Mouse (Mus musculus): ENCODE measurements around the gene Fktn. TPM values are rescaled to one million over a fixed set of nuclear protein-coding genes. Genes with fewer than 3 reads are reported as not detected.
"Not testable (repeated sequence)": the region's sequence is repeated elsewhere in the genome, so short reads cannot be mapped to it uniquely, and the experiment has no call there.

The Fktn gene
- 21.8 and 22.7 TPM in 2 replicates for polyA plus RNA-seq (2016; fragmentation: Nextera tagmentation; extraction: Ambion mirVana)

DNA sequence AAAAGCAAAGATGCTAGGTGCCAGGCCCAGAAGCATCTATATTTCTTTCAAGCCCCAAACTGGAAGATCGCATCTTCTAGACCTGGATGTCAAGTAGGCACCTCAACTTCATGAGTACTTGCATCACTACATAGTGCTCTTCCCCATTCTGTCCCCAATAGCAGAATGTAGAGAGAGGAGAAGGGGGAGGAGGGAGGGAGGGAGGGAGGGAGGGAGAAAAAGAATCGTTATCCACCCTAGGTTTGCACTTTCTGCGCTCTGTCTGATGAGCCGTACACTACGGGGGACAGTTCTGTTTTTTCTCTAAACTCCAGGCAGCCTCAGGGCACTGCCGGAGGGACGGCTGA, at the start of gene Fktn:
Gene Fktn (plus strand): TSS at position 295 of the 347 bp plus-strand sequence.
- Histone ChIP-seq H3K36me3 (replicated peaks) (0 out of 2 replicates have a peak, but pooled peaks cover 2% of the 10 kb centered on the region), H3K9ac (peak within 1 kb of the TSS; percentile 74), H3K4me1 (peaks cover 9% of the 10 kb centered on the region), H3K27ac (peak within 1 kb of the TSS; percentile 87), H3K27me3 (no peaks in the 10 kb centered on the region), H3K4me2 (peak within 1 kb of the TSS; percentile 89), H3K9me3 (no peaks in the 10 kb centered on the region), H3K4me3 (replicated peaks) (peak within 1 kb of the TSS; percentile 72)
- ATAC-seq (ENCODE audit: low FRiP score): peak; percentile 84
- WGBS: 15% methylated on average over 5 of the region's 7 CpGs

DNA sequence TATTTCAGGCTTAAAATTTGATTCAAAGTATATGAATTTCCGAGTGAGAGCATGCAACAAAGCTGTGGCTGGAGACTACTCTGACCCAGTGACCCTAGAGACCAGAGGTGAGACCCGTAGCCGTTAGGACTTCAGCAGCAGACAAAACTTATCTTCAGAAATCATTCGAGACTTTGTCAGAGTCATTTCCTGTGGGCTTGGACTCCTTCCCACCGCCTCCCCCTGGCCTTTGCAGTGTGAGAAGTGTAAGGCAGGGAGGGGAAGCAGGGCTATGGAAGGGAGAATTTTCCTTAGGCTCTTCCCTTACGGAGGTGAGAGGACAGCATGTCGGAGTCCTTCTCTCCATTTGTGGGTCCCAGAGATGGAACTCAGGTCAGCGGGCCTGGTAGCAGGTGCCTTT, 31.7 kb upstream of the Fktn start:
- H3K4me3 ChIP-seq (replicated peaks): no peak overlapping the region
- peaks cover 39% of the 10 kb centered on the region for H3K36me3 ChIP-seq (replicated peaks)
- H3K4me1 ChIP-seq: no peaks in the 10 kb centered on the region
- 86% methylated on average over 8 of the region's 8 CpGs for WGBS
- H3K27ac ChIP-seq: no peak overlapping the region
- no peaks in the 10 kb centered on the region for H3K9me3 ChIP-seq
- no peaks in the 10 kb centered on the region for H3K27me3 ChIP-seq
- H3K9ac ChIP-seq: no peak overlapping the region
- ATAC-seq (ENCODE audit: low FRiP score): no peak
- H3K4me2 ChIP-seq: no peak overlapping the region

DNA sequence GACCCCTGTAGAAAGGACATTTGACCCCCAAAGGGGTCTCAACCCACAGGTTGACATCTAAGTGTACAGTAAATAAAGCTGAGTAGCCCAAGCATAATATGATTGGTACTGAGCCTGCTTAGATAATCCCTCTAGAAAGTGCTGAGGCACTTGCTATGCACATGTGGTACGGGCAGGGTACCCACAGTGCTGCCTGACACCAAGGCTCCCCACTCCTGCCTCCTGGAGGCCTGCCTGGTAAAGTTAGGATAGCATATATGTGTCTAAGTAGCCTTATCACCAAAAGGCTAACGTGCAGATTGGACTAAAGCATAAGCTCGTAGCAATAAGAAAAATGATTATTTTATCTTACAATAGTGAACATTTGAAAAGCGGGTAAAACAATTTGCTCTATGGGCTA, 24.8 kb upstream of the Fktn start:
- Histone ChIP-seq H3K9me3 (no peaks in the 10 kb centered on the region), H3K36me3 (replicated peaks) (peaks cover 15% of the 10 kb centered on the region), H3K9ac (no peak overlapping the region), H3K4me2 (no peak overlapping the region), H3K27ac (no peak overlapping the region), H3K27me3 (no peaks in the 10 kb centered on the region), H3K4me1 (no peaks in the 10 kb centered on the region), H3K4me3 (replicated peaks) (no peak overlapping the region)
- WGBS: 90% methylated on average over 4 of the region's 4 CpGs
- no peak for ATAC-seq (ENCODE audit: low FRiP score)

DNA sequence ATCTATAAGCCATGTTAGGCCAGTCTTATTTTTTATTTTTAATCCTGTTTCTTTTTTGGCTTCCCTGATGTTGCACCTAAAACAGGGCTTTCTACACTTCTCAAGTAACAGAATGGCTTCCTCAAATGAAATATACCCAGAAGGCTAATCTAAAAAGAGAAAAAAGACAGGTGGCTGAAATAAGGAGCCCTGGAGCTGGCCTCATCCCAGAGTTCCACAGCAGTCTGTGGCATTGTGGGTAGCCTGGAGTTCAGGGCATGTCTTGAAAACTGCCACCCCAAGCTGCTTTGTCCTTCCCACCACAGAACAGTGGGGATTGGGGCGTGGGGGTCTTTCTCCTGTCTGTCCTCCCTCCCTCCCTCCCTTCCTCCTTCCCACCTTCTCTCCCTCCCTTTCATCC, 22.4 kb upstream of the Fktn start:
- no peak overlapping the region for H3K4me3 ChIP-seq (replicated peaks)
- no peaks in the 10 kb centered on the region for H3K4me1 ChIP-seq
- H3K36me3 ChIP-seq (replicated peaks): peaks cover 24% of the 10 kb centered on the region
- H3K4me2 ChIP-seq: no peak overlapping the region
- no peak overlapping the region for H3K9ac ChIP-seq
- no peak for ATAC-seq (ENCODE audit: low FRiP score)
- H3K9me3 ChIP-seq: no peaks in the 10 kb centered on the region
- 71% methylated on average over 1 of the region's 1 CpGs for WGBS
- H3K27me3 ChIP-seq: no peaks in the 10 kb centered on the region
- no peak overlapping the region for H3K27ac ChIP-seq

DNA sequence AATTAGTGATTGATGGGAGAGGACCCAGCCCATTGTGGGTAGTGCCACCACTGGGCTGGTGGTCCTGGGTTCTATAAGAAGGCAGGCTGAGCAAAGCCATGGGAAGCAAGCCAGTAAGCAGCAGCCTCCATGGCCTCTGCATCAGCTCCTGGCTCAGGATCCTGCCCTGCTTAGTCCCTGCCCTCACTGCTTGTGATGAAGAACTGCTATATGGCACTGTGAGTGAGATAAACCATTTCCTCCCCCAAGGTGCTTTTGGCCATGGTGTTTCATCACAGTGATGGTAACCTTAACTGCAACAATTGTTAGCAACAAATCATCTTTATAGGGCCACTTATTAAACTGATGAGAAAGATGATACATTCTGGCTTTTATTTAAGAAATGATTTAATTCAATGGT, 4.6 kb upstream of the Fktn start:
- H3K4me3 ChIP-seq (replicated peaks); H3K27me3 ChIP-seq; ATAC-seq (ENCODE audit: low FRiP score): not testable (repeated sequence)

DNA sequence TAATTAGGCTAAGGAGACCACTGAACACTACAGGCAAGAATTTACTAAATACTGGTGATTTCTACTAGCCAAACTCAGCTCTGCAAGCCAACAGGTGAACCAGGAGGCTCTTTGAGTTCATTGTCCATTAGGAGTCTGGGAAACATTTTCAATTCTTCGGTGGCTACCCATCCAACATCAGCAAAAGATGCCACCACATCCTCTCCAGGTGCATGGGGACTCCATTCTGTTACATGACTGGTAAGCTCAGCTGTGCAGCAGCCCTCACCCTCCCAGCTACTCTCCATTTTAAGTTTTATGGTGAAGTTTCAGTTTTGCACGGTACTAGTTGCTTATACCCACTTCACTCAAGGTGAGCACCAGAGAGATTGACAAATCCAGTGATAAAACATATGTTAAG, 3.8 kb upstream of the Fktn start:
- Histone ChIP-seq H3K4me2 (no peak overlapping the region), H3K4me3 (replicated peaks) (no peak overlapping the region), H3K4me1 (peaks cover 3% of the 10 kb centered on the region), H3K27ac (no peak overlapping the region), H3K9me3 (no peaks in the 10 kb centered on the region), H3K27me3 (no peaks in the 10 kb centered on the region), H3K9ac (no peak overlapping the region), H3K36me3 (replicated peaks) (no peaks in the 10 kb centered on the region)
- 88% methylated on average over 2 of the region's 2 CpGs for WGBS
- no peak for ATAC-seq (ENCODE audit: low FRiP score)

More for the DNA sequence above, 4.6 kb upstream of the Fktn start:
- H3K9ac ChIP-seq; H3K9me3 ChIP-seq; H3K4me1 ChIP-seq; H3K36me3 ChIP-seq (replicated peaks); H3K4me2 ChIP-seq; H3K27ac ChIP-seq: not testable (repeated sequence)

DNA sequence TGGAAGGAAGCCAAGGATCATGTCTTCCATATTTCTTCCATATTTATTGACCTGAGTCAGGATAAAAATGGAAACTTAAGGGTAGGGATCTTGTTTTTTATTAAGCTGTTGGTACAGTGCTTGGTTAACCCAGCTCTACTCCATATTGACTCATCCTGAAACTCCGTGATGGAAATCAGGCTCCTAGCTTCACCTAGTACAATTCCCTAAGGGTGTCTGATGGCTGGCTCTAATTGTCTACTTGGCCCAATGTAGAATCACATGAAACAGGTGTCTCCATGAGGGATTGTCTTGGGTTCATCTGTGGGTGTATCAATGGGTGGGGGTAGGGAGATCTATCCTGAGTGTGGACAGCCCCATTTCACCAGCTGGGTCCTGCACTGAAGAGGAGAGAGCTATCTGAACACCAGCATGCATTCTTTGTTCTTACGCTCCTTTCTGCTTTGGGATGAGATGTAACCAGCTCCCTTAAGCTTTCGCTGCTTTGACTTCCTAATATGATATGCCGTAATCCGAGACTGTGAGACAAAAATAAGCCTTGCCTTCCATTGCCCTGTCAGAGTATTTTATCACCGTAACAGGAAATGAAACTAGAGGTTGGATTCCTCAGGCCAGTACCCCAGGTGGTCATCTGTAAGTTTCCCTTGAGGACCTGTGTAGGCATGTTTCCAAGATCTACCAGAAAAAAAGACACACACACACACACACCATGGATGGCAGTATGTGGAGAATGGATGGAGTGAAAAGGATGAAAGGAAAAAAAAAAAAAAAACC, 3.1 kb upstream of the Fktn start:
- no peak for ATAC-seq (ENCODE audit: low FRiP score)
- Histone ChIP-seq H3K9me3 (no peaks in the 10 kb centered on the region), H3K27me3 (no peaks in the 10 kb centered on the region), H3K4me3 (replicated peaks) (no peak overlapping the region), H3K4me2 (no peak overlapping the region), H3K27ac (no peak overlapping the region), H3K36me3 (replicated peaks) (no peaks in the 10 kb centered on the region), H3K4me1 (peaks cover 9% of the 10 kb centered on the region), H3K9ac (no peak overlapping the region)
- WGBS: 91% methylated on average over 6 of the region's 6 CpGs

DNA sequence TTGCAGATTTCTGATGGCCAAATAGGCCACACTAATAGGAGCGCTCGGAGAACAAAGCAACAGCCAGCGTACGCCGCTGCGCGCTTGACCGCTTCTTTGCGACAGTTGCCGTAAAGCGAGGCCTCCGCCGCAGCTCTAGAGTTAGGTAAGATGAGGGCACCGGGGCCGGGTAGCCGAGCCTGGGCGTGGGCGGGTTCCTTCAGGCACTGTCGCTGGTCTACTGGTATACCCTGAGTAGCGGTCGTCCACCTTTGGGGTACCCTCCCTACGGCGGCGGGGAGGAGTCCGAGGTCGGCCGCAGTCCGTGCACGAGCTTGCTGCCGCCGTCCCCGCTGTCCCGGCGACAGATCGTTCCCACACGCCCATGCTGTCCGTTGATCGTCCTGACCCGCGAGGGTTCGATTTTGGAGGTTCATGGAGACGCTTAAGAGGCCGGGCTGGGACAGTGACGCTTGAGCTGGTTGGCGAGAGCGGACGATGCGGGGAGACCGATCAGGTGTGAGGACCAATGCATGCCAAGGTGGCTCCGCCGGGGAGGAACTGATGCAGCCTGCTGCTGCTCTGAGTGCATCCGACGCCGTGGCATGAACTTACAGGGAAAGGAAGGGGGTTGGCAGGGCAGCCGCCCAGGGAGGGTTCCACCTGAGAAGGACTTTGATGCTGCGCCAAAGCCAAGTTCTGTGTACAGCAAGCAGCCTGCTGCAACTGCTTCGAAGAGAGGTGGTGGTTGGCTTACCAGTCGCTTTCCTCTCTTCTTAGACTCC, 435 bp downstream of the Fktn start:
- Histone ChIP-seq H3K9ac (peak overlapping the region; percentile 74), H3K4me3 (replicated peaks) (peak overlapping the region; percentile 72), H3K36me3 (replicated peaks) (0 out of 2 replicates have a peak, but pooled peaks cover 2% of the 10 kb centered on the region), H3K4me1 (peaks cover 9% of the 10 kb centered on the region), H3K27me3 (no peaks in the 10 kb centered on the region), H3K9me3 (no peaks in the 10 kb centered on the region), H3K4me2 (peak overlapping the region; percentile 89), H3K27ac (peak overlapping the region; percentile 87)
- WGBS: 7% methylated on average over 58 of the region's 58 CpGs
- peak; percentile 96 for ATAC-seq (ENCODE audit: low FRiP score)

DNA sequence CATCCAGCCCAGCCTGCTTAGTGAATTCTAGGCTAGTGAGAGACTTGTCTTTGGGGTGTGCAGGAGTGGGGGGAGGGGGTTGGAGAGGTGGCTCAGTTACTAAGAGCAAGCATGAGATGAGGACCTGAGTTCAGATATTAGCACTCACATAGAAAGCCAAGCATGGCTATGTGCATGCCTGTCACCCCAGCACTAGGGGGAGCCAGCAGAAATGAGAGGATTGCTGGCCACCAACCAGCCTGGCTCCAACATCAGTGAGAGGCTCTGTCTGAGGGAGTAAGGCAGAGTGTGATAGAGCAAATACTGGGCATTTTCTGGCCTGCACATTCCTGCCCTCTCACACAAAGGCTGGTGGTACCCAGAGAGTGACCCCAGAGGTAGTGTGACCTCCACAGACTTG, 2.2 kb downstream of the Fktn start:
- Histone ChIP-seq H3K9ac (no peak overlapping the region), H3K4me3 (replicated peaks) (no peak overlapping the region)

DNA sequence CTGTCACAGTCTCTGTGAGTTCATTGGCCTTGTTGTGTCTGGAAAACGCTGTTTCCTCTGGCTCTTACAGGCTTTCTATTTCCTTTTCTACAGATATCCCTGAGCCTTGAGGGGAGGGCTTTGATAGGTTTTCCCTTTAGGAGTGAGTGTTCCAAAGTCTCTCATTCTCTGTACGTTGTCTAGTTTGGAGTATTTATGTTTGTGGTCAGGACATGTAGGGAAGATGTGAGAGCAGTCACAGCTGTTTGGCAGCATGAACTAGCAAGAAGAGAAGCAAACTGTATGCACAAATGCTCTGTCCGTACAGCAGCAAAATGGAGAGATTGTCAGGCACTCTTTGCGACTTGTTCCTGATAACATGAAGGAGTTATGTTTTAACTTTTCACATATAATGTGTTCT, 3.7 kb downstream of the Fktn start:
- Histone ChIP-seq H3K27me3 (no peaks in the 10 kb centered on the region), H3K27ac (no peak overlapping the region), H3K4me3 (replicated peaks) (no peak overlapping the region), H3K36me3 (replicated peaks) (0 out of 2 replicates have a peak, but pooled peaks cover 8% of the 10 kb centered on the region), H3K9me3 (no peaks in the 10 kb centered on the region), H3K9ac (no peak overlapping the region), H3K4me1 (peaks cover 9% of the 10 kb centered on the region), H3K4me2 (no peak overlapping the region)
- no peak for ATAC-seq (ENCODE audit: low FRiP score)
- 86% methylated on average over 4 of the region's 4 CpGs for WGBS

More for the DNA sequence above, 2.2 kb downstream of the Fktn start:
- Histone ChIP-seq H3K27ac (no peak overlapping the region), H3K4me1 (peaks cover 9% of the 10 kb centered on the region), H3K27me3 (no peaks in the 10 kb centered on the region), H3K4me2 (no peak overlapping the region), H3K36me3 (replicated peaks) (0 out of 2 replicates have a peak, but pooled peaks cover 6% of the 10 kb centered on the region), H3K9me3 (no peaks in the 10 kb centered on the region)
- ATAC-seq (ENCODE audit: low FRiP score): no peak

DNA sequence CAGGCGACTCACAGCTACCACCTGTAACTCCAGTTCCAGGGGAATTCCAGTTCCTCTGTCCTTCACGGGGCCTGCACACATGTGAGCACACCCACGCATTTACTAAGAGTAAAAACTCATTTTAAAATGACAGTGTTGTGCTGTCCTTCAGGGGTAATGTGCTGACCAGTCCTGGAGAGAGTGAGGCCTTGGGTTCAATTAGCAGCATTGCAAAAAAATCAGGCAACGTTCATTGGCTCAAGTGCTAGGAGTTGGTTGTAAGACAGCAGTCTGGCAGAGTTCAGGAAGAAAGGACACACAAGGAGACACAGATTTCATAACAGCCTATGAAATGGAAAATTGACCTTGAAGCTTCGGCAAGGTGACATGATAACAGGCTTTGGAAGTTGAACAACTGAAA, 4.5 kb downstream of the Fktn start:
- no peak overlapping the region for H3K4me3 ChIP-seq (replicated peaks)
- WGBS: 84% methylated on average over 5 of the region's 5 CpGs
- no peak overlapping the region for H3K4me2 ChIP-seq
- H3K4me1 ChIP-seq: peaks cover 9% of the 10 kb centered on the region
- no peak overlapping the region for H3K27ac ChIP-seq
- ATAC-seq (ENCODE audit: low FRiP score): no peak
- no peaks in the 10 kb centered on the region for H3K27me3 ChIP-seq
- H3K36me3 ChIP-seq (replicated peaks): 0 out of 2 replicates have a peak, but pooled peaks cover 8% of the 10 kb centered on the region
- H3K9ac ChIP-seq: no peak overlapping the region
- H3K9me3 ChIP-seq: no peaks in the 10 kb centered on the region

DNA sequence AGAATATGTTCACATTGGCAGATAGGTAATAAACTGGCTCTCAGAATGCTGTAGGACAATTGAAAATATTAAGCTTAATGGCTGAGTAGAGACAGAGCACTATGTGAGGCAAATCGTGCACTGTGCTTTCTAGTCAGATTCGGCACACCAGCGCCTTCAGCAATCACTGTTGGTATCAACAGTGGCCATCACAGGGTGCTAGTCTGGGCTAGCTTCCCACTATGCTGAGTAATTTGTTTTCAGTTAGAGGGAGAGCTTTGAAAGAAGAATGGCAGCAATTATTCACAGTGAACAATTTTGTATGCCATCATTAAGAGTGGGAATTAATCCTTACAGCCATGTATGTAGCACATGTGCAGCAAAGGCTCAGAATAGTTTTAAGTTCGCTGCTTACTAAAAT, 8.7 kb downstream of the Fktn start:
- H3K36me3 ChIP-seq (replicated peaks): peaks cover 22% of the 10 kb centered on the region
- 69% methylated on average over 4 of the region's 4 CpGs for WGBS

More for the DNA sequence above, 8.7 kb downstream of the Fktn start:
- no peak overlapping the region for H3K4me2 ChIP-seq
- ATAC-seq (ENCODE audit: low FRiP score): peak; percentile 55; the same call in 1 of the 2 replicates
- no peaks in the 10 kb centered on the region for H3K27me3 ChIP-seq
- H3K4me3 ChIP-seq (replicated peaks): no peak overlapping the region
- H3K9ac ChIP-seq: no peak overlapping the region
- no peak overlapping the region for H3K27ac ChIP-seq
- H3K9me3 ChIP-seq: no peaks in the 10 kb centered on the region
- no peaks in the 10 kb centered on the region for H3K4me1 ChIP-seq

Measured in forebrain, embryonic 12.5 days (tissue).